Mouse (Mus musculus) stomach, postnatal 0 days (tissue): Measurements from ENCODE around the gene Ocrl.

Experiments used
- CTCF ChIP-seq: IDR thresholded peaks from 2 replicates; pipeline ENCODE4 v1.5.1; 2016; ENCODE audit warnings: antibody characterized with exemption, low read depth, mild to moderate bottlenecking, moderate library complexity
- EP300 ChIP-seq: optimal IDR thresholded peaks from 2 replicates; pipeline ENCODE3; 2016; ENCODE audit warnings: antibody characterized with exemption

DNA sequence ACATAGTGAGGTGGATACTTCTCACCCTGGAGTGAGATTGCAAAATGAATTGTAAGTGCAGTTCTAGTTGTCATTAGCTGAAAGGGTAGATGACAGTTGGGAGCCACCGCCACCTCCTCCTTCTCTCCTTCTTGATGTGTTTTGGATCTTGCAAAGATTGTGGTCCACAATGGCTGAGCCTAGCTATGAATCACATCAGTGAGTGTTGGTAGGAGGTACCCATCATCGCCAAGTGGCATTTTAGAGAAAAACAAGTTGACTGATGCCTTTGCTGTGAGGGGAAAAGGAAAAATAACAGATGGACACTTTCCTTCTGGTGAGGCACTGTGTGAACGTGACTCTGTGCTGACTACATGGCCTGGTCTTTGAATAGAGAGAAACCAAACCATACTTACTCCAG is 50.4 kb downstream of the Ocrl start:
- TF ChIP-seq CTCF, result no peak
- TF ChIP-seq EP300, result no peak
